Mouse (Mus musculus): ENCODE measurements around the gene Stpg1. TPM values are rescaled to one million over a fixed set of nuclear protein-coding genes. Genes with fewer than 3 reads are reported as not detected.

Gene Stpg1
- not detected for polyA plus RNA-seq (2012; fragmentation: generic; extraction: Trizol)

GRCm38 (mm10) chr4:135494521-135495396 is at the start of gene Stpg1, which contains the start of gene Nipal3:
TSS of gene Stpg1 (plus strand) at chr4:135494790.
TSS of gene Nipal3 (minus strand) at chr4:135495038.

DNA sequence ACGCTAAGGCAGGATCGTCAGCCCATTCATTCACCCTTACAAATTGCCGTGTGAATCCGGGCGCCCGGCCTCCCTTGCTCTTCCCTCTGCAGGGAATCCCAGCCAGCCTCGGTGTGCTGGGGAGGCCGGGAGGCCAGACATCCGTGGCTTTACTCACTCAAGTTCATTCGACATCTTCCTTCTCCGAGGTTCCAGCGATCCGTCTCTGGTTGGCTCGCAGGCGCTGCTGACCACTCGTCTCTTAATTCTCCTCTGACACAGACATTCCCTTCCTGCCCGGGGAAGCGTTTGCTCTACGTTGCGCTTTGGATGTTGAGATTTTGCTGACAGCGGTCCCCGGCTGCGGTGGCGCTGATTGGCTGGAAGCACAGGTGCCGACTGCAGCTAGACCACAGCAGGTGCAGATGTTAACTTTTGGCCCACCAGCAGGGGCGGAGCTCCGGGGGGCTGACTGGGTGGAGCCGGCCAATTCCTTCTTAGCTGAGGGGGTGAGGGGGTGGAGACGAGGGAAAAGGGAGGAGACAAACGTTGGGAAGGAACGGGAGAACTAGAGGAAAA is 78.7 kb downstream of the Stpg1 start, which contains the start of gene Grhl3:
Gene Grhl3, minus strand, starts transcription at position 380 of the 558 bp plus-strand sequence.

Other genes with a start within 250 kb of the Stpg1 start
- 100 to 1,000 TPM in 1 of 2 experiments, 10 to 100 TPM in 1; 17.6 to 143 TPM for gene Clic4, start 222.0 kb upstream of the Stpg1 start, polyA plus RNA-seq (2012; fragmentation: generic; extraction: Trizol)
- 10 to 100 TPM; 20.7 to 44.0 TPM for gene Srrm1, start 141.5 kb upstream of the Stpg1 start, polyA plus RNA-seq (2012; fragmentation: generic; extraction: Trizol)
- under 1 TPM; 0.01 to 0.14 TPM for gene Ncmap, start 96.6 kb upstream of the Stpg1 start, polyA plus RNA-seq (2012; fragmentation: generic; extraction: Trizol)
- gene Rcan3, start 60.9 kb upstream of the Stpg1 start, polyA plus RNA-seq (2012; fragmentation: generic; extraction: Trizol): 1 to 10 TPM; 3.1 to 9.2 TPM
- 1 to 10 TPM in 1 of 2 experiments, under 1 TPM in 1; 0.99 to 2.8 TPM for gene Nipal3, start 248 bp downstream of the Stpg1 start, polyA plus RNA-seq (2012; fragmentation: generic; extraction: Trizol)
- gene Grhl3, start 78.8 kb downstream of the Stpg1 start, polyA plus RNA-seq (2012; fragmentation: generic; extraction: Trizol): not detected
- not detected for gene Ifnlr1, start 191.5 kb downstream of the Stpg1 start, polyA plus RNA-seq (2012; fragmentation: generic; extraction: Trizol)
- not detected for gene Il22ra1, start 233.4 kb downstream of the Stpg1 start, polyA plus RNA-seq (2012; fragmentation: generic; extraction: Trizol)